In genomic region chr9:118891593-118891992, GRCm38 (mm10) we compare ENCODE assay signal across 12 mouse cellular contexts. TPM values are rescaled to one million over a fixed set of nuclear protein-coding genes. Genes with fewer than 3 reads are reported as not detected.
DNase-seq lines count a peak whose midpoint lies in the region; ATAC-seq lines count a peak whose summit lies in the region.
"Had no signal": no experiment of that assay in that cellular context is flagged by ENCODE, and none has a peak within 500 bp of the region (broad histone marks: within the 10 kb centered on the region; RNA-seq: fewer than 3 reads in every experiment).

No protein-coding gene starts in this region.

- WGBS in kidney, embryonic 15.5 days: 20% methylated on average over 9 of the region's 9 CpGs
- 12% methylated on average over 9 of the region's 9 CpGs for WGBS in embryonic facial prominence, embryonic 13.5 days
- 26% methylated on average over 9 of the region's 9 CpGs for WGBS in limb, embryonic 12.5 days
- WGBS in midbrain, embryonic 15.5 days: 85% methylated on average over 9 of the region's 9 CpGs

- H3K36me3 ChIP-seq in kidney, embryonic 15.5 days: peaks cover 33% of the 10 kb centered on the region
- peaks cover 24% of the 10 kb centered on the region for H3K36me3 ChIP-seq in embryonic facial prominence, embryonic 13.5 days
- H3K36me3 ChIP-seq in limb, embryonic 12.5 days: peaks cover 10% of the 10 kb centered on the region; the same call in 1 of the 2 replicates
- no peaks in the 10 kb centered on the region for H3K36me3 ChIP-seq in midbrain, embryonic 15.5 days (replicated peaks)
- H3K36me3 ChIP-seq: G1E had no signal

- no peaks in the 10 kb centered on the region for H3K27me3 ChIP-seq in kidney, embryonic 15.5 days
- no peaks in the 10 kb centered on the region for H3K27me3 ChIP-seq in embryonic facial prominence, embryonic 13.5 days
- no peaks in the 10 kb centered on the region for H3K27me3 ChIP-seq in limb, embryonic 12.5 days
- H3K27me3 ChIP-seq in midbrain, embryonic 15.5 days (replicated peaks): no peaks in the 10 kb centered on the region
- H3K27me3 ChIP-seq: heart, embryonic 13.5 days had no signal

- DNase-seq in cerebellum, postnatal 25 days: peak; percentile 40 to 51
- DNase-seq in cerebellum, adult 8-10 months: no peak
- DNase-seq in kidney, postnatal 14 days: no peak
- no peak for DNase-seq in urinary bladder, postnatal 14 days (ENCODE audit: low spot score)
- DNase-seq: kidney, adult 2 months had no signal

- H3K4me3 ChIP-seq in kidney, embryonic 15.5 days (replicated peaks): no peak overlapping the region
- no peak overlapping the region for H3K4me3 ChIP-seq in embryonic facial prominence, embryonic 13.5 days
- no peak overlapping the region for H3K4me3 ChIP-seq in limb, embryonic 12.5 days (replicated peaks)
- no peak overlapping the region for H3K4me3 ChIP-seq in midbrain, embryonic 15.5 days
- H3K4me3 ChIP-seq: heart, embryonic 13.5 days; left cerebral cortex, adult 2 months had no signal

- ATAC-seq in kidney, embryonic 15.5 days (replicated peaks; ENCODE audit: low FRiP score): peak; percentile 67
- ATAC-seq in embryonic facial prominence, embryonic 13.5 days (ENCODE audit: insufficient number of reproducible peaks, insufficient read depth, low FRiP score, low TSS enrichment, low read depth): peak; percentile 69
- ATAC-seq in limb, embryonic 12.5 days (ENCODE audit: insufficient number of reproducible peaks, insufficient read depth, low FRiP score, low TSS enrichment, low read depth): no peak
- no peak for ATAC-seq in midbrain, embryonic 15.5 days (replicated peaks)

- peaks cover 30% of the 10 kb centered on the region for H3K4me1 ChIP-seq in kidney, embryonic 15.5 days
- peaks cover 31% of the 10 kb centered on the region for H3K4me1 ChIP-seq in embryonic facial prominence, embryonic 13.5 days
- peaks cover 31% of the 10 kb centered on the region for H3K4me1 ChIP-seq in limb, embryonic 12.5 days (replicated peaks)
- no peaks in the 10 kb centered on the region; the same call in 1 of the 2 replicates for H3K4me1 ChIP-seq in midbrain, embryonic 15.5 days

- no peak overlapping the region for H3K9ac ChIP-seq in kidney, embryonic 15.5 days
- H3K9ac ChIP-seq in embryonic facial prominence, embryonic 13.5 days: no peak overlapping the region
- H3K9ac ChIP-seq in limb, embryonic 12.5 days (replicated peaks): 0 out of 2 replicates have a peak overlapping the region, but pooled peaks have one; percentile 23
- no peak overlapping the region for H3K9ac ChIP-seq in midbrain, embryonic 15.5 days
- H3K9ac ChIP-seq: heart, embryonic 13.5 days had no signal

- peak overlapping the region; percentile 81 for H3K27ac ChIP-seq in kidney, embryonic 15.5 days
- peak overlapping the region; percentile 74 for H3K27ac ChIP-seq in embryonic facial prominence, embryonic 13.5 days
- peak overlapping the region; percentile 82 for H3K27ac ChIP-seq in limb, embryonic 12.5 days
- no peak overlapping the region for H3K27ac ChIP-seq in midbrain, embryonic 15.5 days
- H3K27ac ChIP-seq: heart, embryonic 13.5 days; left cerebral cortex, adult 2 months had no signal

- no peaks in the 10 kb centered on the region for H3K9me3 ChIP-seq in kidney, embryonic 15.5 days (replicated peaks)
- no peaks in the 10 kb centered on the region for H3K9me3 ChIP-seq in embryonic facial prominence, embryonic 13.5 days
- H3K9me3 ChIP-seq in limb, embryonic 12.5 days: no peaks in the 10 kb centered on the region
- no peaks in the 10 kb centered on the region for H3K9me3 ChIP-seq in midbrain, embryonic 15.5 days
- H3K9me3 ChIP-seq: heart, embryonic 13.5 days had no signal

- H3K4me2 ChIP-seq in kidney, embryonic 15.5 days: peak overlapping the region; percentile 23
- peak overlapping the region; percentile 29; the same call in 1 of the 2 replicates for H3K4me2 ChIP-seq in embryonic facial prominence, embryonic 13.5 days
- H3K4me2 ChIP-seq in limb, embryonic 12.5 days: peak overlapping the region; percentile 27; the same call in 1 of the 2 replicates
- H3K4me2 ChIP-seq in midbrain, embryonic 15.5 days: no peak overlapping the region
- H3K4me2 ChIP-seq: heart, embryonic 13.5 days had no signal

RNA-seq across cellular contexts. Expression of gene Ctdspl, which starts 34.7 kb away (rescaled TPM):
- 24.9 and 26.2 TPM in 2 replicates for polyA plus RNA-seq in kidney, embryonic 15.5 days (2015; fragmentation: Nextera tagmentation; extraction: Ambion mirVana)
- 20.6 and 21.3 TPM in 2 replicates for polyA plus RNA-seq in embryonic facial prominence, embryonic 13.5 days (2015; fragmentation: Nextera tagmentation; extraction: Ambion mirVana)
- 19.2 and 19.9 TPM in 2 replicates for polyA plus RNA-seq in limb, embryonic 12.5 days (2016; fragmentation: Nextera tagmentation; extraction: Ambion mirVana)
- 7.5 and 8.3 TPM in 2 replicates for polyA plus RNA-seq in midbrain, embryonic 15.5 days (2015; fragmentation: Nextera tagmentation; extraction: Ambion mirVana)
- polyA plus RNA-seq: G1E had no signal

Comparison
In these comparisons a context has a peak if more than half of its experiments do, and no peak if none do; other contexts are left out.
1. DNase-seq: peak in cerebellum, postnatal 25 days (2 of 2); none in cerebellum, adult 8-10 months (single experiment), kidney, postnatal 14 days (single experiment) and urinary bladder, postnatal 14 days (single experiment).
2. ATAC-seq: peak in kidney, embryonic 15.5 days (single experiment) and embryonic facial prominence, embryonic 13.5 days (single experiment); none in limb, embryonic 12.5 days (single experiment) and midbrain, embryonic 15.5 days (single experiment).